Mouse (Mus musculus): Measurements from ENCODE around the gene Tuba3b. TPM values are rescaled to one million over a fixed set of nuclear protein-coding genes. Genes with fewer than 3 reads are reported as not detected.

Gene Tuba3b
- polyA plus RNA-seq, 1 experiment from 2014 or later, result not detected

DNA sequence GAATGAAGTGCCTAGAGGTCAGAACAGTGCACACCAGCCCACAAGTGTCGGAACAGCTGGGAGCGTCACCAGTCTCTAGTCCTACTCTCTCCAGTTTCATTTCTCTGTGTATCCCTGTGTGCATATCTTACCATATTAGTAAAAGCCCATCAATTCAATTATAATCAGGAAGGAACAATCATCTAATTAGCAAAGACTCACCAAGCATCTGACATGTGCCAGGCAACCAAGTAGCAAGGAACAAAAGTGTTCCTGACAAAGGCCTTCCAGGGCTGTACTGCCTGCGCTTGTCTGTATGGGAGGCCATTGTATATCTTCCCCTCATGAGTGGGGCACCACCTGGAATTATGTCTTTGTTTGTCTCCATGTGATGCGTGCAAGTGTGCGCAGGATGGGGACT, 4.7 kb upstream of the Tuba3b start:
- Histone ChIP-seq H3K9ac (no peak overlapping the region), H3K4me3 (no peak overlapping the region), H3K36me3 (ENCODE audit: poor library complexity, severe bottlenecking) (no peaks in the 10 kb centered on the region), H3K27ac (no peak overlapping the region), H3K9me3 (replicated peaks) (no peaks in the 10 kb centered on the region), H3K4me2 (no peak overlapping the region), H3K4me1 (peaks cover 4% of the 10 kb centered on the region; the same call in 1 of the 2 replicates), H3K27me3 (no peaks in the 10 kb centered on the region)
- ATAC-seq, result no peak
- 61% methylated on average over 5 of the region's 5 CpGs for WGBS

DNA sequence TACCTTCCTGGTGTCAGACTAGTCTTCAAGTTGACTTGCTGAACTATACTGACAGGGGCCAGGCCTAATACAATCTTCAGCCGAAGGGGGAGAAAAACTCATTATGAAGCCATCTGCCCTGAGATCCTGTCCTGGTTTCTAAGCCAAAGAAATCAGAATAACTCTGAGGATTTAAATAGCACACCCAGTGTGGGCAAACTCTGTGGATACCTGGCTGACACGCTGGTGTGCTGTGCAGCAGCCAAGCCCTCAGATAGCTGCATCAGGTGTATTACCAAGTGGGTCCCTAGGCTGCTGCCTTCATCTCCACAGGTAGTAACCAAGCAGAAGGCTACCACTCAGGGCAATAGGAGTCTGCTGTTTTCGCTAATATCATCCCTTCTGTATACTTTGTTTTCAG, 2.9 kb upstream of the Tuba3b start:
- no peak for ATAC-seq
- H3K4me2 ChIP-seq, result no peak overlapping the region
- H3K36me3 ChIP-seq (ENCODE audit: poor library complexity, severe bottlenecking), result no peaks in the 10 kb centered on the region
- WGBS, result 87% methylated on average over 3 of the region's 3 CpGs
- no peak overlapping the region for H3K4me3 ChIP-seq
- no peak overlapping the region for H3K9ac ChIP-seq
- H3K27ac ChIP-seq, result no peak overlapping the region
- H3K27me3 ChIP-seq, result no peaks in the 10 kb centered on the region
- H3K4me1 ChIP-seq, result peaks cover 4% of the 10 kb centered on the region; the same call in 1 of the 2 replicates
- H3K9me3 ChIP-seq (replicated peaks), result no peaks in the 10 kb centered on the region

DNA sequence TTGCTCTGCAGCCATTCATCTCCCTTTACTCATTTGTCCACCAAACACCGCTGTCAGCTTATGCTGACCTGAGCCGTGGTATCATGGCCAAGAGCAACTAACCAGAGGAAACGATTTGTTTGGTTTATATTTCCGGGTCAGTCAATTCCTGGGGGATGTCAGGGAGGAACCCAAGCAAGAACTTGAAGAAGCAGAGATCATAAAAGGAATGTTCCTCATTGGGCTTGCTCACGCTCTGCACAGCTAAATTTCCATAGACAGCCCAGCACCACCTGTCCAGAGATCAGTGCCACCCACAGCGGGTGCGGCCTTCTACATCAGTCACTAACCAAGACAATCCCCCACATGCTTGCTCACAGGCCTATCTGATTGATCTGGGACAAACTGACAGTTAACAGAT, 1.3 kb upstream of the Tuba3b start, which contains the start of gene Lmntd1:
Gene Lmntd1 (minus strand): TSS at position 101 of the 400 bp plus-strand sequence.
- H3K4me2 ChIP-seq, result no peak within 1 kb of the TSS
- WGBS, result 92% methylated on average over 7 of the region's 7 CpGs
- H3K9ac ChIP-seq, result no peak within 1 kb of the TSS
- H3K4me3 ChIP-seq, result no peak within 1 kb of the TSS
- no peaks in the 10 kb centered on the region for H3K36me3 ChIP-seq (ENCODE audit: poor library complexity, severe bottlenecking)
- H3K27ac ChIP-seq, result no peak within 1 kb of the TSS
- no peaks in the 10 kb centered on the region for H3K27me3 ChIP-seq
- ATAC-seq, result no peak
- no peaks in the 10 kb centered on the region for H3K9me3 ChIP-seq (replicated peaks)
- H3K4me1 ChIP-seq, result peaks cover 4% of the 10 kb centered on the region; the same call in 1 of the 2 replicates

- H3K27ac ChIP-seq, result no peak overlapping the region
- H3K9me3 ChIP-seq (replicated peaks), result no peaks in the 10 kb centered on the region
- H3K27me3 ChIP-seq, result no peaks in the 10 kb centered on the region
- no peak overlapping the region for H3K4me2 ChIP-seq
- ATAC-seq, result no peak
- no peaks in the 10 kb centered on the region for H3K36me3 ChIP-seq (ENCODE audit: poor library complexity, severe bottlenecking)
- H3K9ac ChIP-seq, result no peak overlapping the region
- H3K4me1 ChIP-seq, result no peaks in the 10 kb centered on the region
- WGBS, result 88% methylated on average over 5 of the region's 5 CpGs
- no peak overlapping the region for H3K4me3 ChIP-seq
Measured at GRCm38 (mm10) chr6:145616402-145617229, 1.1 kb downstream of the Tuba3b start.

- H3K36me3 ChIP-seq (ENCODE audit: poor library complexity, severe bottlenecking), result no peaks in the 10 kb centered on the region
- H3K4me3 ChIP-seq, result no peak overlapping the region
- H3K27me3 ChIP-seq, result no peaks in the 10 kb centered on the region
- H3K4me2 ChIP-seq, result no peak overlapping the region
- no peak for ATAC-seq
- H3K27ac ChIP-seq, result no peak overlapping the region
- WGBS, result 93% methylated on average over 4 of the region's 4 CpGs
- H3K9me3 ChIP-seq (replicated peaks), result no peaks in the 10 kb centered on the region
- H3K9ac ChIP-seq, result no peak overlapping the region
- H3K4me1 ChIP-seq, result no peaks in the 10 kb centered on the region
Measured at GRCm38 (mm10) chr6:145623141-145623540, 7.6 kb downstream of the Tuba3b start.

- Histone ChIP-seq H3K4me3 (no peak overlapping the region), H3K36me3 (ENCODE audit: poor library complexity, severe bottlenecking) (no peaks in the 10 kb centered on the region), H3K4me2 (no peak overlapping the region), H3K27me3 (no peaks in the 10 kb centered on the region), H3K4me1 (no peaks in the 10 kb centered on the region), H3K9ac (no peak overlapping the region), H3K27ac (no peak overlapping the region), H3K9me3 (replicated peaks) (no peaks in the 10 kb centered on the region)
- 64% methylated on average over 6 of the region's 6 CpGs for WGBS
- ATAC-seq, result no peak
Measured at GRCm38 (mm10) chr6:145630269-145630668, 14.7 kb downstream of the Tuba3b start.

GRCm38 (mm10) chr6:145634454-145634853, 18.9 kb downstream of the Tuba3b start:
- Histone ChIP-seq H3K4me3 (no peak overlapping the region), H3K27ac (no peak overlapping the region), H3K36me3 (ENCODE audit: poor library complexity, severe bottlenecking) (no peaks in the 10 kb centered on the region), H3K9me3 (replicated peaks) (no peaks in the 10 kb centered on the region), H3K27me3 (no peaks in the 10 kb centered on the region), H3K9ac (no peak overlapping the region), H3K4me2 (no peak overlapping the region), H3K4me1 (no peaks in the 10 kb centered on the region)
- ATAC-seq, result no peak
- WGBS, result 86% methylated on average over 2 of the region's 2 CpGs

DNA sequence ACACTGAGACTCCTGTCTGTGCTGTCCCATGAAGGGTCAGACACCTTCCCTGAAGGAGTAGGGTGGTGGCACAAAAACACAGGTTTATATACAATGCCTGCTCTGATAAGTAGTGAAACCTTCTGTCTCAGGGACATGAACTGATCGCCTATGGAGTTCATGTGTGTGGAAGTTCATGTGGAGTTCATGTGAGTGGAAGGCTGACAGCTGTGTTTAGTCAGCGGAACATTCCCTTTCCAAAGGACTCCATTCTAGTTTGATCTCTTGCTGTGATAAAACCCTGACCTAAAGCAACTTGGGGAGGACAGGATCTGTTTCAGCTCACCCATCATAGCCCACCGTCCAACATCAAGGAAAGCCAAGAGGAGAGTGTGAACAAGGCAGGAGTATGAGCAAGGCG, 21.1 kb downstream of the Tuba3b start:
- no peak overlapping the region for H3K4me2 ChIP-seq
- H3K27ac ChIP-seq, result no peak overlapping the region
- H3K36me3 ChIP-seq (ENCODE audit: poor library complexity, severe bottlenecking), result no peaks in the 10 kb centered on the region
- ATAC-seq, result no peak
- no peak overlapping the region for H3K9ac ChIP-seq
- no peaks in the 10 kb centered on the region for H3K27me3 ChIP-seq
- no peaks in the 10 kb centered on the region for H3K4me1 ChIP-seq
- 88% methylated on average over 4 of the region's 4 CpGs for WGBS
- H3K4me3 ChIP-seq, result no peak overlapping the region
- H3K9me3 ChIP-seq (replicated peaks), result peaks cover 6% of the 10 kb centered on the region; the same call in 1 of the 2 replicates

GRCm38 (mm10) chr6:145638248-145638647, 22.7 kb downstream of the Tuba3b start:
- 85% methylated on average over 6 of the region's 6 CpGs for WGBS
- H3K4me2 ChIP-seq, result no peak overlapping the region
- ATAC-seq, result no peak
- H3K4me1 ChIP-seq, result no peaks in the 10 kb centered on the region
- no peak overlapping the region for H3K4me3 ChIP-seq
- no peaks in the 10 kb centered on the region for H3K36me3 ChIP-seq (ENCODE audit: poor library complexity, severe bottlenecking)
- peaks cover 6% of the 10 kb centered on the region; the same call in 1 of the 2 replicates for H3K9me3 ChIP-seq (replicated peaks)
- no peaks in the 10 kb centered on the region for H3K27me3 ChIP-seq
- no peak overlapping the region for H3K27ac ChIP-seq
- H3K9ac ChIP-seq, result no peak overlapping the region

- 88% methylated on average over 4 of the region's 4 CpGs for WGBS
- no peak overlapping the region for H3K4me2 ChIP-seq
- no peak overlapping the region for H3K4me3 ChIP-seq
- no peaks in the 10 kb centered on the region for H3K4me1 ChIP-seq
- no peaks in the 10 kb centered on the region for H3K36me3 ChIP-seq (ENCODE audit: poor library complexity, severe bottlenecking)
- no peak overlapping the region for H3K9ac ChIP-seq
- H3K27ac ChIP-seq, result no peak overlapping the region
- ATAC-seq, result no peak
- no peaks in the 10 kb centered on the region for H3K27me3 ChIP-seq
- peaks cover 6% of the 10 kb centered on the region; the same call in 1 of the 2 replicates for H3K9me3 ChIP-seq (replicated peaks)
Measured at GRCm38 (mm10) chr6:145640971-145641506, 25.5 kb downstream of the Tuba3b start.

DNA sequence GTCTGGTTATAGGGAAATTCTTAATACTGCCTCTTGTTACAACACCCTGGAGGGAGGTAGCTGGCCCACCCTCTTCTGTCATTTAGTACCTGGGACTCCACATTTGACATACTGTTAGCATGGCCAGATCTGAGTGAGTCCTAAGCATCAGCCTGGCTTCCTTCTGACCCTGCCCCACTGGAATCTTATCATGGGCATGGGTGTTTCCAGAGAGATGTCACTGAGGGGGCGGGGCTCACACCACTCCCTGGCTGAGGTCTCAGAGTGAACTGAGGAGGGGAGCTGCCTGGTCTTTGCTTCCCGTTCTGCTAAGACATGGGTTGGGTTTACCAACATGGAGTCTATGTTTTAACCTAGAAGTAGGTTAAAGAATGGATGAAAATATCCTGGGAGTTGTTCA, 36.4 kb downstream of the Tuba3b start:
- Histone ChIP-seq H3K9ac (no peak overlapping the region), H3K4me2 (no peak overlapping the region), H3K4me1 (0 out of 2 replicates have a peak, but pooled peaks cover 7% of the 10 kb centered on the region), H3K27ac (no peak overlapping the region), H3K9me3 (replicated peaks) (no peaks in the 10 kb centered on the region; the same call in 1 of the 2 replicates), H3K36me3 (ENCODE audit: poor library complexity, severe bottlenecking) (no peaks in the 10 kb centered on the region), H3K27me3 (no peaks in the 10 kb centered on the region), H3K4me3 (no peak overlapping the region)
- 76% methylated on average over 2 of the region's 2 CpGs for WGBS
- no peak for ATAC-seq

DNA sequence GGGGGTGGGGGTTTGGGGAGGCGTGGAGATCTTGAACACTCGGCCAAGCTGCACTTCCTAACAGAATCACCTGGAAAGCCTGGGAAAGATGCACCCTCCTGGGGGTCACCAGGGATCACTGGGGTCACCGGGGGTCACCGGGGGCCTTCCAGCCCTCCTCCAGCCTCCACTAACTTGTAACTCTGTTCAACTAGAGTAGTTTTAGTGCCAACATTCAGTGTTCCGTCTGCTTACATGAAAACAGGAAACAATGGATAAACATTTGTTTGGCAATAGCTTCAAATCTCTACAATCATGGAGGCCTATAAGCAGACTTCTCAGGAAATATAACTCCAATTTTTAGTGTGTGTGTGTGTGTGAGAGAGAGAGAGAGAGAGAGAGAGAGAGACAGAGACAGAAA, 37.4 kb downstream of the Tuba3b start:
- no peak overlapping the region for H3K4me3 ChIP-seq

More for the DNA sequence above, 37.4 kb downstream of the Tuba3b start:
- Histone ChIP-seq H3K4me1 (0 out of 2 replicates have a peak, but pooled peaks cover 7% of the 10 kb centered on the region), H3K4me2 (no peak overlapping the region), H3K36me3 (ENCODE audit: poor library complexity, severe bottlenecking) (no peaks in the 10 kb centered on the region), H3K9me3 (replicated peaks) (no peaks in the 10 kb centered on the region; the same call in 1 of the 2 replicates), H3K27ac (no peak overlapping the region), H3K27me3 (no peaks in the 10 kb centered on the region), H3K9ac (no peak overlapping the region)
- 81% methylated on average over 5 of the region's 5 CpGs for WGBS
- no peak for ATAC-seq

Measured in forebrain, embryonic 13.5 days (tissue).